Mouse (Mus musculus) liver, adult 2 months (tissue): ENCODE data around the gene Slc41a3. TPM values are rescaled to one million over a fixed set of nuclear protein-coding genes. Genes with fewer than 3 reads are reported as not detected.

ENCODE experiments used
- DNase-seq: peaks from one replicate; pipeline ENCODE4 v3.0.0-alpha.2; 2011; ENCODE audit warnings: low read depth, low spot score; ENCODE audit errors: extremely low read depth
- H3K27ac ChIP-seq: fragments of 200-500 bp; replicated peaks from 2 replicates; pipeline ENCODE4 v1.5.1; 2012; ENCODE audit warnings: low read depth, mild to moderate bottlenecking, control low read depth, inconsistent platforms, low read length; ENCODE audit not compliant: insufficient read depth
- H3K27me3 ChIP-seq: fragments of 200-500 bp; 2 replicates; pipeline ENCODE4 v1.6.1; 2012; ENCODE audit warnings: mild to moderate bottlenecking, moderate library complexity, low read length, inconsistent platforms; ENCODE audit not compliant: control insufficient read depth, insufficient read depth
- H3K36me3 ChIP-seq: fragments of 200-500 bp; 2 replicates; pipeline ENCODE4 v1.6.1; 2012; ENCODE audit warnings: low read length, inconsistent platforms; ENCODE audit not compliant: control insufficient read depth, insufficient read depth
- H3K4me1 ChIP-seq: fragments of 200-500 bp; 2 replicates; pipeline ENCODE4 v1.6.1; 2011; ENCODE audit warnings: low read length; ENCODE audit not compliant: control insufficient read depth, insufficient read depth
- H3K4me3 ChIP-seq: fragments of 200-500 bp; 2 replicates; pipeline ENCODE4 v1.5.1; 2011; ENCODE audit warnings: low read depth, mild to moderate bottlenecking, control low read depth, low read length, moderate library complexity; ENCODE audit not compliant: insufficient read depth
- H3K79me2 ChIP-seq: fragments of 200-500 bp; 2 replicates; pipeline ENCODE4 v1.6.1; 2012; ENCODE audit warnings: inconsistent platforms, mild to moderate bottlenecking, low read length, moderate library complexity; ENCODE audit not compliant: control insufficient read depth, insufficient read depth
- H3K9ac ChIP-seq: fragments of 200-500 bp; 2 replicates; pipeline ENCODE4 v1.6.1; 2012; ENCODE audit warnings: low read depth, mild to moderate bottlenecking, control low read depth, inconsistent platforms, low read length
- CTCF ChIP-seq: fragments of 200-500 bp; IDR thresholded peaks from 2 replicates; pipeline ENCODE4 v1.5.1; 2011; ENCODE audit warnings: low read depth, low read length, control low read depth
- POLR2A ChIP-seq: fragments of 200-500 bp; IDR thresholded peaks from 2 replicates; pipeline ENCODE4 v1.6.1; 2011; ENCODE audit warnings: low read length, control low read depth; ENCODE audit not compliant: insufficient read depth; ENCODE audit errors: extremely low read depth
- WGBS: fragments of 180-500 bp; shearing (Covaris S2); methylation state at CpG from one replicate; pipeline ENCODE4 v1.1.7; 2018; 5-methylcytosine and 5-hydroxymethylcytosine counted together
- polyA plus RNA-seq: library from polyadenylated mRNA; depleted of rRNA; stranded (reverse); fragments of >200 nt; gene quantifications from 2 replicates; pipeline ENCODE4 v1.2.3, GENCODE M21; 2012
- total RNA-seq: library from RNA; depleted of rRNA; stranded (reverse); fragments of >200 nt; gene quantifications from 2 replicates; pipeline ENCODE4 v1.2.3, GENCODE M21; 2014

Gene Slc41a3
- total and polyA plus RNA-seq, 2 experiments, result 1.1 to 1.5 TPM

DNA sequence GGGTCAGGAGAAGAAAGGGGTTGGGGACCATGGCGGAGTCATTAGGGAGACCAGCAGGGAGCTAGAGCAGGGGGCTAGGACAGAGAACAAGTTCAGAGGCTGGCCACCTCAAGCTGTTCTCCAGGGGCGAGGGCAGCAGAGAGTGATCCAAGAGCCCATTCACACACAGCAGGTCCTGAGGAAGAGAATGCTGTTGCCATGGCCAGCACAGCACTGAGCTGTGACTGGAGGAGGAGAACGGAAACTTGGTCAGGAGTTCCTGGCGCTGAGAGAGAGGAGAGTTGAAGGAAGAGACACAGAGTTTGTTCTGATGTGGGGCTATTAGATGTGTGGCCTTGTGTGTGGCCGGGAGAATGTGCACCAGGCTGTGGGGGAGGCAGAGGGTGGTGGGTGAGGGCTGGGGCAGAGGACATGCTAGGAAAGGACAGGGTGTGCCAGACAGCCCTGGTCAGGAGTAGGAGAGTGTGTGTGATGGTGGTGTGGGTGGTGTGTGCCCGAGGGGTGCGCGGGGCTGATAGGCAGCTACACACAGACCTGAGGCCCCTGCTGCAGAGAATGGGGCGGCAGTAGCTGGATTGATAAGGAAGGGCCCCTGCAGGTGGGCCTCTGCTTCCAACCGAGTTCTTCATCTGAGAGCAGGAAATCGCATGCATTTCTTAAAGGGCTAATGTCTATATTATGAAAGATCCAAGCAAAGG is 18.4 kb downstream of the Slc41a3 start:
- Histone ChIP-seq H3K79me2 (no peaks in the 10 kb centered on the region), H3K27ac (no peak overlapping the region), H3K9ac (no peak overlapping the region), H3K4me1 (peaks cover 7% of the 10 kb centered on the region; the same call in 1 of the 2 replicates), H3K4me3 (no peak overlapping the region), H3K27me3 (no peaks in the 10 kb centered on the region), H3K36me3 (no peaks in the 10 kb centered on the region)
- DNase-seq, result no peak
- no peak for TF ChIP-seq CTCF
- no peak for TF ChIP-seq POLR2A
- WGBS, result 83% methylated on average over 11 of the region's 11 CpGs

DNA sequence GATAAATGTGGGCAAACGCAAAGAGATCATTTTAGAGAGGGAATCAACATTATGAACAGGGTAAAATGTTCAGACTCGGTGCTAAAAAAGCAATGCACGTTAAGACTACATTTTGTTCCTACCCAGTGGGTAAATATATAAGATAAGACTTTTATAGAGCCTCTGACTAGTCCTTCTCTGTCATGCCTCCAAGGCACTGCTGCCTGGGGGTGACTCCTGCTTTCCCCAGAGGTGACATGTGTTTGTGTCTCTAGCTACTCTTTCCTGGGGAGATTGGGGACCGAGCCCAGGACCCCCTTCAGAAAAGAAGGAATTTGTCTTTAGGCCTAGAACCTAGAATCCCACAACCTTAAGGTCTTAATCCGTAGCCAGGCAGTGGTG is 18.9 kb downstream of the Slc41a3 start:
- Histone ChIP-seq H3K9ac (no peak overlapping the region), H3K4me1 (peaks cover 7% of the 10 kb centered on the region; the same call in 1 of the 2 replicates), H3K36me3 (no peaks in the 10 kb centered on the region), H3K27me3 (no peaks in the 10 kb centered on the region), H3K27ac (no peak overlapping the region), H3K79me2 (no peaks in the 10 kb centered on the region), H3K4me3 (no peak overlapping the region)
- 86% methylated on average over 5 of the region's 5 CpGs for WGBS
- DNase-seq, result no peak
- TF ChIP-seq CTCF, result no peak
- TF ChIP-seq POLR2A, result no peak

DNA sequence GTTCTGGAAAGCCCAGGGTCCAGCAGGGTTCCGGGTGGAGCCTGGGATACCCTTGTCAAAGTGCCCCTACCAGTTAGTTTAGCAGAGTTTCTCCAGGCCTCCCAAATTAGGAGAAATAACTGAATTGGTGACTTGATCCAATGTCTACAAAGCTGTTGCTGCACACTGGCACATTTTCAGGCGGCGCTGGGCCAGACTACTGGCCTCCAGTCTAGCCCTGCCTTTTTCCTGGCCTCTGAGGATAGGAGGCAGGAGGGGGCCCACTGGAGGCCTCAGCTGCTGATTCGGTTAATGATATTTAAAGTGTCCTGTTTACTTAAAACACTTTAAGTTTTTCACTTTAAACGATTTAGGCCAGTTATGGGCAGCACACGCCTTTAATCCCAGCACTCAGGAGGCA is 19.7 kb downstream of the Slc41a3 start:
- TF ChIP-seq CTCF, result no peak
- TF ChIP-seq POLR2A, result no peak
- Histone ChIP-seq H3K4me1 (peaks cover 1% of the 10 kb centered on the region; the same call in 1 of the 2 replicates), H3K36me3 (no peaks in the 10 kb centered on the region), H3K9ac (no peak overlapping the region), H3K4me3 (no peak overlapping the region), H3K27me3 (no peaks in the 10 kb centered on the region), H3K79me2 (no peaks in the 10 kb centered on the region), H3K27ac (no peak overlapping the region)
- 34% methylated on average over 6 of the region's 6 CpGs for WGBS
- DNase-seq, result peak; percentile 48

DNA sequence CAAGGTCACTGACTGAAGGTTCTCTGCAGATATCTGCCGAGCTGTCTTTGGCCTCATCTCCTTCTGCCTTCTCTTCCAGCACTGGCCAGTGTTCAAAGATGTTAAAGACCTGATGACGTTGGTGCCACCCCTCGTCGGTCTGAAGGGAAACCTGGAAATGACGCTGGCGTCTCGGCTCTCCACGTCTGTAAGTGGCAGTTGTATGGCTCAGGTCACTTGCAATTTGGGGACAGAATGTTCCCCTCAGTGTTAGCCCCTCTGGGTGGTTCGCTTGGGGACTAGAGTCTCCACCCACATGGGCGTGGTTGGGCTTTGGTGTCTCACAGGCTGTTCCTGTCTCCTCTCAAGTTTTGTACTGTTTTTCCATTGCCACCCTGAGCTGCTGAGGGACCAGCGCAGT is 20.2 kb downstream of the Slc41a3 start:
- no peak for DNase-seq

DNA sequence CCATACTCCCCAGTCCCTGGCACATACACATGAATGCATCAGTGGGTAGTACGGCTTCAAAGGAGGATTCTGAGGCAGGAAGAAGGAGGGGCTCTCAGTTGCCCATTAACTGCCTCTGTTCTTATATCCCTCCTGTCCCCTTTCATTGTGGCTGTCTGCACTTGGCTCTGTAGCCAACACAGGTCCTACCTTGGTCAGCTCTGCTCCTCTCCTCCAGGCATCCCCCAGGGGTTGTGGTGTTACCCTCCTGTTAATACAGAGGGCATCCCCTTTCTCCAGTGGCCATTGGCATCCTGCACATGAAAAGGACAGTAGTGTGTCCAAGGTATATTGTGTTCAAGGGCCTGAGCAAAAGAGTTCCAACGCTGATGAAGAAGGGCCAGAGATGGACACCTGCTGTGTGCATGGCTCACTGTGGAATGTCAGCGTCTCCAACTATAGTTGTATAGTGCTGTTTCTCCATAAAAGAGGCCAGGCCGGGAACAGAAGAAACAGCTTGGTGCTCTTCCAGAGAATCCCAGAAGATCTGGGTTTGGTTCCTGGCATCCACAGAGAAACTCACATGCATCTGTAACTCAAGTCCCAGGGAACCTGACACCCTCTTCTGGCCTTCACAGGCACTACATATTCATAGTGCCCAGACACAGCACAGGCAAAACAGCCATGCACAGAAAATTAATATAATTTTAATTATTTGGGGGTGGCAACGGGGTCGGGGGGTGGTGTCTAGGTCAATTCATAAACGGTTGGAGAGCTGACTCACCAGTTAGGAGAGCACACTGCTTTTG is 20.9 kb downstream of the Slc41a3 start:
- Histone ChIP-seq H3K27me3 (no peaks in the 10 kb centered on the region), H3K9ac (no peak overlapping the region), H3K36me3 (no peaks in the 10 kb centered on the region), H3K79me2 (no peaks in the 10 kb centered on the region), H3K4me3 (no peak overlapping the region), H3K27ac (no peak overlapping the region), H3K4me1 (no peaks in the 10 kb centered on the region)
- no peak for TF ChIP-seq POLR2A
- TF ChIP-seq CTCF, result no peak
- 90% methylated on average over 7 of the region's 7 CpGs for WGBS
- no peak for DNase-seq

More for the DNA sequence above, 20.2 kb downstream of the Slc41a3 start:
- Histone ChIP-seq H3K4me3 (no peak overlapping the region), H3K36me3 (no peaks in the 10 kb centered on the region), H3K27me3 (no peaks in the 10 kb centered on the region), H3K4me1 (no peaks in the 10 kb centered on the region), H3K79me2 (no peaks in the 10 kb centered on the region), H3K27ac (no peak overlapping the region), H3K9ac (no peak overlapping the region)
- no peak for TF ChIP-seq CTCF
- TF ChIP-seq POLR2A, result no peak
- WGBS, result 78% methylated on average over 11 of the region's 11 CpGs

DNA sequence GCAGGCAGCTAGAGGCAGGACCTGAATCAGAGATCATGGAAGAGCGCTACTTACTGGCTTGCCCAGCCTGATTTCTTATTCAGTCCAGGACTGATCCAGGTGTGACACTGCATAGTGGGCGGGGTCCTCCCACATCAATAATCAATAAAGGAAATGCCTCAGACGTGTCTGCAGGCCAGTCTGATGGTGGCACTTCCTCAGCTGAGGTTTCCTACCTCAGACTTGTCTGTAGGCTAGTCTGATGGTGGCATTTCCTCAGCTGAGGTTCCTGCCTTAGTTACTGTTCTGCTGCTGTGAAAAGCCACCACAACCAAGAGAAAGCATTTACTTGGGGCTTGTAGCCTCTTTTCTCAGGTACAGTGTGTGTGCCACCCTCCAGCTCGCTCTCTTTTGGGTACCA is 23.0 kb downstream of the Slc41a3 start:
- TF ChIP-seq CTCF (no peak), POLR2A (no peak)
- H3K4me1 ChIP-seq, result no peaks in the 10 kb centered on the region
- no peaks in the 10 kb centered on the region for H3K79me2 ChIP-seq
- no peak overlapping the region for H3K27ac ChIP-seq
- WGBS, result 82% methylated on average over 4 of the region's 4 CpGs
- H3K4me3 ChIP-seq, result no peak overlapping the region
- H3K9ac ChIP-seq, result no peak overlapping the region
- no peaks in the 10 kb centered on the region for H3K36me3 ChIP-seq
- H3K27me3 ChIP-seq, result no peaks in the 10 kb centered on the region
- DNase-seq, result no peak
